Mouse (Mus musculus) CH12.LX (cell line): ENCODE measurements around the gene Zfp687. TPM values are rescaled to one million over a fixed set of nuclear protein-coding genes. Genes with fewer than 3 reads are reported as not detected.

Experiments
- DNase-seq: peaks from one replicate; pipeline ENCODE4 v3.0.0-alpha.2; 2013; ENCODE audit errors: extremely low read depth
- H3K27ac ChIP-seq: 2 replicates; pipeline ENCODE4 v1.5.1; 2012; ENCODE audit warnings: low read depth, mild to moderate bottlenecking, control low read depth, moderate library complexity; ENCODE audit not compliant: insufficient read depth
- H3K27me3 ChIP-seq: replicated peaks from 2 replicates; pipeline ENCODE3; 2012; ENCODE audit warnings: inconsistent platforms
- H3K36me3 ChIP-seq, 2 experiments: replicated peaks in 1 of 2; 2 replicates each; pipeline versions ENCODE3 to v1.6.1; 2012; ENCODE audit warnings: inconsistent platforms in 1 of 2, low read length in 1 of 2, mild to moderate bottlenecking in 1 of 2, mixed read lengths in 1 of 2, moderate library complexity in 1 of 2; ENCODE audit not compliant: control insufficient read depth in 1 of 2, insufficient read depth in 1 of 2
- H3K4me1 ChIP-seq, 2 experiments: 2 replicates each; pipeline ENCODE4 v1.6.1; 2012; ENCODE audit warnings: inconsistent platforms in 1 of 2, moderate library complexity in 1 of 2; ENCODE audit not compliant: insufficient read depth in 2 of 2, control insufficient read depth in 1 of 2
- H3K4me2 ChIP-seq: 2 replicates; pipeline ENCODE4 v1.6.1; 2012; ENCODE audit warnings: low read depth, mild to moderate bottlenecking, control low read depth; ENCODE audit not compliant: poor library complexity, insufficient read depth, severe bottlenecking
- H3K4me3 ChIP-seq, 3 experiments: fragments of 150-350 bp in 1 of 3; sonication (generic) in 1 of 3; replicated peaks in 1 of 3; 2 replicates each; pipeline versions ENCODE3 to v1.5.1; 2011 to 2012; ENCODE audit warnings: low read depth in 2 of 3, low read length in 2 of 3, mild to moderate bottlenecking in 2 of 3, moderate library complexity in 2 of 3, control low read depth in 1 of 3, improper control_type of control experiment in 1 of 3, inconsistent platforms in 1 of 3, mixed read lengths in 1 of 3; ENCODE audit not compliant: poor library complexity in 1 of 3
- H3K79me2 ChIP-seq: replicated peaks from 2 replicates; pipeline ENCODE4 v1.6.1; 2012; ENCODE audit warnings: mild to moderate bottlenecking, moderate library complexity; ENCODE audit not compliant: control insufficient read depth, poor library complexity, insufficient read depth, severe bottlenecking; ENCODE audit errors: extremely low read depth
- H3K9ac ChIP-seq: 2 replicates; pipeline ENCODE4 v1.6.1; 2012; ENCODE audit warnings: low read depth, mild to moderate bottlenecking, control low read depth, moderate library complexity; ENCODE audit not compliant: insufficient read depth
- H3K9me3 ChIP-seq: replicated peaks from 2 replicates; pipeline ENCODE3; 2012; ENCODE audit warnings: low read length, inconsistent platforms, mixed read lengths
- BHLHE40 ChIP-seq: IDR thresholded peaks from 2 replicates; pipeline ENCODE4 v1.6.1; 2011; ENCODE audit warnings: mild to moderate bottlenecking, low read depth, low read length, improper control_type of control experiment
- CTCF ChIP-seq, 2 experiments: IDR thresholded peaks in 1 of 2; conservative IDR thresholded peaks in 1 of 2; 2 replicates each; pipeline ENCODE4 v1.5.1; 2011 to 2012; ENCODE audit warnings: low read depth in 2 of 2, low read length in 2 of 2, improper control_type of control experiment in 1 of 2, inconsistent platforms in 1 of 2, mild to moderate bottlenecking in 1 of 2, moderate library complexity in 1 of 2
- E2F4 ChIP-seq: IDR thresholded peaks from 2 replicates; pipeline ENCODE4 v1.6.1; 2011; ENCODE audit warnings: low read depth, low read length, improper control_type of control experiment; ENCODE audit not compliant: insufficient replicate concordance
- ELF1 ChIP-seq: IDR thresholded peaks from 2 replicates; pipeline ENCODE4 v1.6.1; 2014; ENCODE audit warnings: low read depth, mild to moderate bottlenecking, inconsistent platforms, low read length, improper control_type of control experiment
- EP300 ChIP-seq: IDR thresholded peaks from 2 replicates; pipeline ENCODE4 v1.6.1; 2011; ENCODE audit warnings: low read length, improper control_type of control experiment
- ETS1 ChIP-seq: conservative IDR thresholded peaks from 2 replicates; pipeline ENCODE4 v1.6.1; 2012; ENCODE audit warnings: low read depth, mild to moderate bottlenecking, inconsistent platforms, low read length, improper control_type of control experiment, moderate library complexity
- GABPA ChIP-seq: IDR thresholded peaks from 2 replicates; pipeline ENCODE4 v1.6.1; 2012; ENCODE audit warnings: low read depth, low read length, improper control_type of control experiment, inconsistent platforms; ENCODE audit not compliant: insufficient replicate concordance
- IRF4 ChIP-seq: IDR thresholded peaks from 2 replicates; pipeline ENCODE4 v1.6.1; 2014; ENCODE audit warnings: low read depth, mild to moderate bottlenecking, inconsistent platforms, low read length, improper control_type of control experiment
- JUN ChIP-seq: IDR thresholded peaks from 2 replicates; pipeline ENCODE4 v1.6.1; 2011; ENCODE audit warnings: low read depth, mild to moderate bottlenecking, low read length, improper control_type of control experiment, moderate library complexity; ENCODE audit not compliant: insufficient read depth
- JUND ChIP-seq: conservative IDR thresholded peaks from 2 replicates; pipeline ENCODE4 v1.6.1; 2011; ENCODE audit warnings: low read depth, low read length, improper control_type of control experiment
- KAT2A ChIP-seq: IDR thresholded peaks from 2 replicates; pipeline ENCODE4 v1.6.1; 2012; ENCODE audit warnings: low read length, improper control_type of control experiment, inconsistent platforms; ENCODE audit not compliant: insufficient replicate concordance
- MAX ChIP-seq: IDR thresholded peaks from 2 replicates; pipeline ENCODE4 v1.6.1; 2011; ENCODE audit warnings: low read length, improper control_type of control experiment
- MEF2A ChIP-seq: IDR thresholded peaks from 2 replicates; pipeline ENCODE4 v1.6.1; 2014; ENCODE audit warnings: low read depth, mild to moderate bottlenecking, inconsistent platforms, low read length, improper control_type of control experiment, borderline replicate concordance
- MYC ChIP-seq: IDR thresholded peaks from 2 replicates; pipeline ENCODE4 v1.6.1; 2011; ENCODE audit warnings: low read depth, mild to moderate bottlenecking, improper control_type of control experiment, low read length
- NELFE ChIP-seq: IDR thresholded peaks from 2 replicates; pipeline ENCODE4 v1.6.1; 2011; ENCODE audit warnings: low read depth, low read length, improper control_type of control experiment
- POLR2AphosphoS2 ChIP-seq: IDR thresholded peaks from 2 replicates; pipeline ENCODE4 v1.6.1; 2011; ENCODE audit warnings: low read depth, low read length, improper control_type of control experiment
- RCOR1 ChIP-seq: conservative IDR thresholded peaks from 2 replicates; pipeline ENCODE4 v1.6.1; 2012; ENCODE audit warnings: low read depth, mild to moderate bottlenecking, inconsistent platforms, low read length, improper control_type of control experiment
- SIN3A ChIP-seq: IDR thresholded peaks from 2 replicates; pipeline ENCODE4 v1.6.1; 2012; ENCODE audit warnings: low read length, improper control_type of control experiment, inconsistent platforms
- SMC3 ChIP-seq: IDR thresholded peaks from 2 replicates; pipeline ENCODE4 v1.6.1; 2011; ENCODE audit warnings: low read depth, low read length, improper control_type of control experiment
- TBP ChIP-seq: conservative IDR thresholded peaks from 2 replicates; pipeline ENCODE4 v1.6.1; 2011; ENCODE audit warnings: low read depth, low read length, improper control_type of control experiment
- TCF12 ChIP-seq: IDR thresholded peaks from 2 replicates; pipeline ENCODE4 v1.6.1; 2014; ENCODE audit warnings: low read depth, mild to moderate bottlenecking, inconsistent platforms, low read length, improper control_type of control experiment
- UBTF ChIP-seq: IDR thresholded peaks from 2 replicates; pipeline ENCODE4 v1.6.1; 2012; ENCODE audit warnings: low read depth, mild to moderate bottlenecking, inconsistent platforms, low read length, improper control_type of control experiment, moderate library complexity
- USF1 ChIP-seq: IDR thresholded peaks from 2 replicates; pipeline ENCODE4 v1.6.1; 2014; ENCODE audit warnings: low read depth, mild to moderate bottlenecking, inconsistent platforms, low read length, improper control_type of control experiment
- ZC3H11A ChIP-seq: IDR thresholded peaks from 2 replicates; pipeline ENCODE4 v1.6.1; 2012; ENCODE audit warnings: low read depth, mild to moderate bottlenecking, inconsistent platforms, low read length, improper control_type of control experiment
- ZKSCAN1 ChIP-seq: IDR thresholded peaks from 2 replicates; pipeline ENCODE4 v1.6.1; 2012; ENCODE audit warnings: low read depth, inconsistent platforms, low read length, improper control_type of control experiment, borderline replicate concordance
- ZMIZ1 ChIP-seq: IDR thresholded peaks from 2 replicates; pipeline ENCODE4 v1.6.1; 2012; ENCODE audit warnings: low read depth, mild to moderate bottlenecking, inconsistent platforms, low read length, improper control_type of control experiment
- dilution Hi-C: fragments of 300-500 bp; cut with MboI; formaldehyde crosslinking; loops from 2 replicates; pipeline ENCODE4 v1.14.3; 2020; ENCODE audit warnings: low sequenced_read_pairs; ENCODE audit not compliant: extremely low pct_unique_long_range_greater_than_20kb, extremely low pct_ligation_motif_present
- in situ Hi-C: fragments of 300-500 bp; cut with MboI; formaldehyde crosslinking; loops from 3 replicates; pipeline ENCODE4 v1.14.3; 2019; ENCODE audit warnings: low sequenced_read_pairs, low pct_ligation_motif_present, low pct_unique_long_range_greater_than_20kb, mixed read lengths
- polyA plus RNA-seq: library from polyadenylated mRNA; unstranded; fragments of >175 nt; gene quantifications from 2 replicates; pipeline ENCODE4 v1.2.1, GENCODE M21; 2012; ENCODE audit warnings: low read depth; ENCODE audit not compliant: insufficient read length
- total RNA-seq, 2 experiments: library from RNA; depleted of rRNA; stranded (reverse); fragments of 300-350 nt in 1 of 2; fragments of >200 nt in 1 of 2; gene quantifications; 2 replicates each; pipeline ENCODE4 v1.2.3; 2012 to 2014

The Zfp687 gene
- total and polyA plus RNA-seq, 3 experiments, result 4.2 to 13.5 (median 10.8) TPM

DNA sequence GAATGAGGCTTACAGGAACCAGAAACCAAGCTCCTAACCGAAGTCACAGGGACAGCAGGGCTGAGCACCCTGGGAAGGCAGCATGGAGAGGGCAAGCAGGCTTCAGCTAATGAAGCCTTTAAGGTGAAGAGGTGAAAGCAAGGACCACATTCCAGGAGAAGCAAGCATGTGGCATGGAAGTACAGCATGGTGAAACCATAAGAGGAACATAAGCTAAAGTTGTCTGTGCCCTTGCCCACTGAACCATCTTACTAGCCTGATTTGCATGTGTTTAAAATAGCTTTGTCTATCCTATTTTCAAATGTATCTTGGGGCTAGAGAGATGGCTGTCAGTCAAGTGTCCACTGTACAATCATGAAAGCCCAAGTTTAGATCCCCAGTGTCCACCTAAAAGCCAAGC is 49.4 kb downstream of the Zfp687 start:
- no peak overlapping the region for H3K9ac ChIP-seq
- peak overlapping the region in 1 of 3 experiments; percentile 14 for H3K4me3 ChIP-seq
- TF ChIP-seq MYC (peak; percentile 67; the same call in 1 of the 2 replicates), TCF12 (no peak), MAX (0 out of 2 replicates have a peak, but pooled peaks have one; percentile 48)
- H3K36me3 ChIP-seq, result peaks cover 0 to 25% of the 10 kb centered on the region in 2 experiments
- no peaks in the 10 kb centered on the region for H3K27me3 ChIP-seq
- dilution Hi-C loops, result no loop called here
- H3K79me2 ChIP-seq, result no peaks in the 10 kb centered on the region
- no peaks in the 10 kb centered on the region for H3K9me3 ChIP-seq
- H3K4me1 ChIP-seq, result peaks cover 14 to 40% of the 10 kb centered on the region in 2 experiments
- in situ Hi-C loops, result no loop called here
- peak overlapping the region; percentile 24; the same call in 1 of the 2 replicates for H3K4me2 ChIP-seq
- DNase-seq, result no peak
- peak overlapping the region; percentile 57 for H3K27ac ChIP-seq

DNA sequence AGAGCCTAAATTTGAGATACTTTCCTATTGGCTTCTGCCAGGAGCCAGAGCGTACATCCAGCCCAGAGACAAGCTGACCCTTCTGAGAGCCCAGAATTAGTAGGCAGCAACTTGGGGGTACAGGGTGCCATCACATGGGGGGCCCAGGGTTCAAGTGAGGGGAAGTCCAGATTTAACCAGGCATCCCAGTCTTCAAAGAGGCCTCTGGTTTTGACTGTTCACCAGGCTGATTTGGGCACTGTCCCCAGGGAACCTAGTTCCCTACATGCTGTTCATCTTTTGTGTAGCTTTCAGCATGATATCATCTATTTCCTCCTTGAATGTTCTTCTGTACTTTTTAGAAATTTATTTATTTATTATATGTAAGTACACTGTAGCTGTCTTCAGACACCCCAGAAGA is 50.3 kb downstream of the Zfp687 start:
- DNase-seq, result peak; percentile 80
- dilution Hi-C loops (no loop called here), in situ Hi-C loops (no loop called here)
- TF ChIP-seq USF1, result no peak
- TF ChIP-seq ZC3H11A, result no peak
- TF ChIP-seq EP300, result peak; percentile 79
- no peak for TF ChIP-seq GABPA
- TF ChIP-seq ZKSCAN1, result no peak
- TF ChIP-seq CTCF (conservative IDR thresholded peaks at IDR 0.05 in 1 of 2, IDR thresholded peaks at IDR 0.05 in 1 of 2; ENCODE audit: low read depth in 2 of 2, low read length in 2 of 2), result no peak
- TF ChIP-seq MYC, result peak; percentile 57; the same call in 1 of the 2 replicates
- TF ChIP-seq E2F4, result no peak
- no peak for TF ChIP-seq TCF12
- no peak for TF ChIP-seq NELFE
- TF ChIP-seq JUND, result peak; percentile 68
- no peak for TF ChIP-seq SIN3A
- TF ChIP-seq KAT2A, result no peak
- TF ChIP-seq UBTF, result no peak
- peak; percentile 71; the same call in 1 of the 2 replicates for TF ChIP-seq MEF2A
- TF ChIP-seq ELF1, result no peak
- no peak for TF ChIP-seq POLR2AphosphoS2
- TF ChIP-seq SMC3, result no peak
- no peak for TF ChIP-seq ZMIZ1
- 0 out of 2 replicates have a peak, but pooled peaks have one; percentile 22 for TF ChIP-seq RCOR1
- TF ChIP-seq BHLHE40, result peak; percentile 38; the same call in 1 of the 2 replicates
- TF ChIP-seq TBP, result no peak
- peak; percentile 25; the same call in 1 of the 2 replicates for TF ChIP-seq JUN
- peak; percentile 43 for TF ChIP-seq ETS1
- peak; percentile 76 for TF ChIP-seq IRF4
- no peaks in the 10 kb centered on the region for H3K79me2 ChIP-seq
- H3K9ac ChIP-seq, result no peak overlapping the region
- H3K27ac ChIP-seq, result peak overlapping the region; percentile 8; the same call in 1 of the 2 replicates
- no peaks in the 10 kb centered on the region for H3K27me3 ChIP-seq
- no peaks in the 10 kb centered on the region for H3K9me3 ChIP-seq
- H3K4me2 ChIP-seq, result no peak overlapping the region
- no peak overlapping the region for H3K4me3 ChIP-seq
- H3K4me1 ChIP-seq, result peaks cover 14 to 44% of the 10 kb centered on the region in 2 experiments
- H3K36me3 ChIP-seq, result peaks cover 0 to 24% of the 10 kb centered on the region in 2 experiments
